ENCODE assay signal across 11 mouse cellular contexts in genomic region chr1:136127856-136128255, GRCm38 (mm10). TPM values are rescaled to one million over a fixed set of nuclear protein-coding genes. Genes with fewer than 3 reads are reported as not detected.
DNase-seq lines count a peak whose midpoint lies in the region; ATAC-seq and TF ChIP-seq lines count a peak whose summit lies in the region.
"Had no signal": no experiment of that assay in that cellular context is flagged by ENCODE, and none has a peak within 500 bp of the region (broad histone marks: within the 10 kb centered on the region; RNA-seq: fewer than 3 reads in every experiment).

No protein-coding gene starts in this region.

- intact Hi-C loops in gastrocnemius, adult 2 months (cut with DNase I) = no loop called here
- intact Hi-C loops in left cerebral cortex, adult 2 months (cut with DNase I) = no loop called here
- intact Hi-C loops in left cerebral cortex, postnatal 4 days (cut with DNase I) = no loop called here

- no peaks in the 10 kb centered on the region for H3K9me3 ChIP-seq in liver, embryonic 13.5 days (replicated peaks)
- no peaks in the 10 kb centered on the region for H3K9me3 ChIP-seq in midbrain, embryonic 15.5 days
- H3K9me3 ChIP-seq: liver, embryonic 15.5 days had no signal

- no peaks in the 10 kb centered on the region for H3K36me3 ChIP-seq in liver, embryonic 13.5 days
- no peaks in the 10 kb centered on the region for H3K36me3 ChIP-seq in midbrain, embryonic 15.5 days (replicated peaks)
- H3K36me3 ChIP-seq: liver, embryonic 15.5 days had no signal

- ATAC-seq in liver, embryonic 13.5 days (ENCODE audit: low read depth) = no peak
- no peak for ATAC-seq in midbrain, embryonic 15.5 days (replicated peaks)

- H3K27me3 ChIP-seq in liver, embryonic 13.5 days = no peaks in the 10 kb centered on the region
- H3K27me3 ChIP-seq in midbrain, embryonic 15.5 days (replicated peaks) = no peaks in the 10 kb centered on the region

- H3K4me1 ChIP-seq in liver, embryonic 13.5 days (replicated peaks) = peaks cover 65% of the 10 kb centered on the region
- peaks cover 10% of the 10 kb centered on the region; the same call in 1 of the 2 replicates for H3K4me1 ChIP-seq in midbrain, embryonic 15.5 days

- no peak overlapping the region for H3K4me3 ChIP-seq in gastrocnemius, adult 2 months
- H3K4me3 ChIP-seq in left cerebral cortex, adult 2 months = no peak overlapping the region
- no peak overlapping the region for H3K4me3 ChIP-seq in liver, embryonic 13.5 days (replicated peaks)
- no peak overlapping the region for H3K4me3 ChIP-seq in midbrain, embryonic 15.5 days
- H3K4me3 ChIP-seq: liver, embryonic 15.5 days had no signal

- 25% methylated on average over 3 of the region's 3 CpGs for WGBS in liver, embryonic 13.5 days (ENCODE audit: insufficient replicate concordance)
- WGBS in midbrain, embryonic 15.5 days = 78% methylated on average over 3 of the region's 3 CpGs

- H3K4me2 ChIP-seq in liver, embryonic 13.5 days = no peak overlapping the region
- no peak overlapping the region for H3K4me2 ChIP-seq in midbrain, embryonic 15.5 days
- H3K4me2 ChIP-seq: liver, embryonic 15.5 days had no signal

- H3K27ac ChIP-seq in gastrocnemius, adult 2 months = peak overlapping the region; percentile 56
- H3K27ac ChIP-seq in left cerebral cortex, adult 2 months = peak overlapping the region; percentile 74
- H3K27ac ChIP-seq in liver, embryonic 13.5 days = peak overlapping the region; percentile 44; the same call in 1 of the 2 replicates
- H3K27ac ChIP-seq in midbrain, embryonic 15.5 days = no peak overlapping the region
- H3K27ac ChIP-seq: liver, embryonic 15.5 days had no signal

- DNase-seq in gastrocnemius, adult 2 months = no peak
- no peak for DNase-seq in gastrocnemius, postnatal 4 days (ENCODE audit: low spot score in 2 of 2)
- no peak for DNase-seq in left cerebral cortex, adult 2 months (ENCODE audit: extremely low spot score in 1 of 2, low spot score in 2 of 2)
- no peak for DNase-seq in left cerebral cortex, adult 18-20 months (ENCODE audit: low spot score in 2 of 2)
- peak; percentile 51 for DNase-seq in brain, adult 2 months (ENCODE audit: low read depth, low spot score)
- no peak for DNase-seq in liver, embryonic 13.5 days
- no peak for DNase-seq in left cerebral cortex, postnatal 4 days
- DNase-seq: gastrocnemius, postnatal 25 days; kidney, postnatal 10 days had no signal

- no peak overlapping the region for H3K9ac ChIP-seq in liver, embryonic 13.5 days
- no peak overlapping the region for H3K9ac ChIP-seq in midbrain, embryonic 15.5 days
- H3K9ac ChIP-seq: liver, embryonic 15.5 days had no signal

- no peak for TF ChIP-seq CTCF in gastrocnemius, adult 2 months (IDR thresholded peaks at IDR 0.05)
- no peak for TF ChIP-seq CTCF in left cerebral cortex, adult 2 months (IDR thresholded peaks at IDR 0.05)

RNA-seq across cellular contexts. Expression of gene Kif21b, which starts 3.3 kb away (rescaled TPM):
- total RNA-seq in gastrocnemius, adult 2 months (2021) = under 1 TPM; 0.46 to 0.47 TPM
- total RNA-seq in gastrocnemius, postnatal 4 days (2021) = 1 to 10 TPM; 1.9 TPM
- 10 to 100 TPM; 67.3 to 74.2 TPM for total RNA-seq in left cerebral cortex, adult 2 months (2021)
- total RNA-seq in left cerebral cortex, adult 18-20 months (2021) = 10 to 100 TPM; 54.8 to 57.3 TPM
- polyA plus RNA-seq in liver, embryonic 13.5 days (2015; fragmentation: Nextera tagmentation; extraction: Ambion mirVana) = 1.1 and 1.2 TPM in 2 replicates
- 58.9 and 62.0 TPM in 2 replicates for polyA plus RNA-seq in midbrain, embryonic 15.5 days (2015; fragmentation: Nextera tagmentation; extraction: Ambion mirVana)
- 100 to 1,000 TPM; 320 to 326 TPM for total RNA-seq in left cerebral cortex, postnatal 4 days (2021)

Comparison
In these comparisons a context has a peak if more than half of its experiments do, and no peak if none do; other contexts are left out.
1. RNA of gene Kif21b, which starts 3.3 kb away (total RNA-seq): 320 to 326 TPM in left cerebral cortex, postnatal 4 days, 67.3 to 74.2 TPM in left cerebral cortex, adult 2 months and 54.8 to 57.3 TPM in left cerebral cortex, adult 18-20 months; 1.9 TPM in gastrocnemius, postnatal 4 days and 0.46 to 0.47 TPM in gastrocnemius, adult 2 months; every median in the first group is over 10 times any median in the second.